Mouse (Mus musculus): Measurements from ENCODE around the gene Uox.

Uox gene

DNA sequence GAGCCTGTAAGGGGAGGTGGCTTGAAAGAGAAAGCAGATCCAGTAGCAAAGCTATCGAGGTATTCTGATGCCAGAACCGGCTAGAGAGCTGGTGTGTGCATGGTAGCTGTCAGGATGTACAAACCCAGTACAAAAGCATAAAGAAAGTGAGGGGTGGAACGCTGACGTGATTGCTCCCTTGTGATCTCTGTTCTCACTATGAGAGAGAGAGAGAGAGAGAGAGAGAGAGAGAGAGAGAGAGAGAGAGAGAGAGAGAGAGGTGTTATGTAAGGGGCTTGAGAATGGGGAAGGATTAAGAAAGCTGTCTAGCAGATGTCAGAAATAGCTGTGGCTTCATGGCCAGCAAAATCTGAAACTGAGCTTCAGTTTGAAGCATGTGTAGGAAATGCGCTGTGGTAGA is 13.7 kb downstream of the Uox start:
- no peak for DNase-seq (ENCODE audit: low spot score in 2 of 2)

DNA sequence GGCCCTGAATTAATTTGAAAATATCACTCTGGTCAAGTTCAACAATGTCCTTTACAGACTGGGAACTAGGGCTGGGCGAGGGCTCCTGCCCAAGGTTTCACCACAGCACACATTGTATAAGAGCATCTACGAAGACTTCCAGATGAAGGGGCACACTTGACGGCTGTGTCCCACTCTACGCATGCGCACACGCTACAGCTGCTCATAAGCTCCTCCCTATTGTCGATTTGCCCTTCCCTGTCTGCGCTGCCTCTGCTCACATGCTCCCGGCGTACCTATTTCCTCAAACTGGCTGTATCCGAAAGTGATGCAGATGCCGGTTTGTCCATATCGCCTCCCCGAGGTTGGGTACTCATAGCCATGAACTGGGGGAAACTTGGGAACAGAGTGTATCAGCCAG is 16.4 kb downstream of the Uox start:
- DNase-seq (ENCODE audit: low spot score in 2 of 2), result no peak

GRCm38 (mm10) chr3:146589523-146589922 is 19.3 kb downstream of the Uox start:
- DNase-seq (ENCODE audit: low spot score in 2 of 2), result no peak

DNA sequence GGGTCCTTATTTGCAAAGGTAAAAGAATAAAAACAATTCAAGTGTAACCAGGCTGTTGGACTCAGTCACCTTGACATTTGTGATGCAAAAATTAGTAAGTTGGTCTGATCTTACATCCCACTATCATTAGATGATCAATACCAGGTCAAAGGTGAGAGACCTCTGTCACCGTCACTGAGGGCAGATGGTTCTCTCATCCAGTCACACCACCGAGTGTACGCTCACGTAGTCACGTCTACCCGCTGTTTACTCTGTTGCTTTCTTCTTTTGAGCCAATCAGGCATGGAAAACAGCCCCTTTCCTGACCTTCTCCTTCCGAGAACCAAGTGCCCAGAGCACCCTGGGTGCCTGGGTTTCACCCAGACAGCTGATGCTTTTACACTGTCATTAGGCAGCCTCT is 20.9 kb downstream of the Uox start:
- DNase-seq (ENCODE audit: low spot score in 2 of 2), result no peak

GRCm38 (mm10) chr3:146591601-146592000 is 21.4 kb downstream of the Uox start:
- no peak for DNase-seq (ENCODE audit: low spot score in 2 of 2)

DNA sequence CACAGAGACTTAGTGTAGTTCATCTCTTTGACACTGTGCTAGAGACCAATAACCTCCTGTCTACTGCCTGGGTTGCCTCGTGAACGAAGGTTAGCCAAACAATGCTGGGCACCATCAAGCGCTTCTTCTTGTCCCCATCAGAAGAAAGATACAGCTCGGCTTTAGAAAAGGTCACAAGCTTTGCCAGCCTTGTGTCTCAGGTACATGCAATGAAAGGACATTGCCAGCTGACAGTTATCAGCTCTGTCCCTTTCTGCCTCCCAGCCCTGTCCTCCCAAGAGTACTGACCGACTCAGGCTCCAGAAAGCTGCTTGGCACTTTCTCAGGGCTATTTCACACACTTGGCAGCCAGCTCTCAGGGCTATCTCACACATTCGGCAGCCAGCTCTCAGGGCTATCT is 25.2 kb downstream of the Uox start:
- DNase-seq (ENCODE audit: low spot score in 2 of 2), result no peak

DNA sequence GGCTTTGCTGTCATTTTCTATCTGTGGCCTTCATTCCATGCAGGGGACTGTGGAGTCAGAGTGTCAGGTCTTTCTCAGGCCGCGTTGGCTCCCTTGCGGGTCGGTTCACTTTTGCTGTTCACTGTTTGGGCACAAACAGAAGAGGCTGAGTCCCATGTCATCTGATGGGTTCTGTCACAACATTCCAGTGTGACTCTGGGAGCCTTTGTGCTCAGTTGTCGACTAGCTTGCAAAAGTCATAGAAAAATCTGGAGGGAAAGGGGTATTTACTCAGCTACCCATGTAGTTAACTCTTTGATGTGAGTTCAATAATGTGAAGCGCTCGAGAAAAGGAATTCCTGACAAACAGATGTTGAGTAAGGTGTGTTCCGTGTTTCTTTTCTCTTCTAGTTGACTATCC is 26.2 kb downstream of the Uox start:
- DNase-seq (ENCODE audit: low spot score in 2 of 2), result no peak

- DNase-seq (ENCODE audit: low spot score in 2 of 2), result no peak
Measured at GRCm38 (mm10) chr3:146596864-146597263, 26.6 kb downstream of the Uox start.

DNA sequence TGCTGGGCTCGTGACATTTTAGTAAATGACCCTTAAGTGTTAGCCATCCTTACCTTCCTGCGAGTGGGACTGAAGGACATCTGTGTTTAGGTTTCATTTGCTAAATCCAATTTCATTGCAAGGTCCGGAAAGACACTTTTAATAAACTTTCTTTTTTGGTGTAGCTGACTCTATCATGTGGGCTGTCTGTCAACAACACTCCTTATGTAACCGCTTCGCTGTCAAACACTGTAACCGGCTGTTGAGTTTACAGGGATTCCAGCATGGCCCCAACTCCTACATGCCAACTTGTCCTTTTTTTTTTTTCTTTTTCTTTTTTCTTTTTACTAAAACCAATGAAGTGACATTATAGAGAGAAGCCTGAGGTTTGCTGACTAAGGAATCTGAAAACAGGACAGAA is 28.2 kb downstream of the Uox start:
- no peak for DNase-seq (ENCODE audit: low spot score in 2 of 2)

- no peak for DNase-seq (ENCODE audit: low spot score in 2 of 2)
Measured at GRCm38 (mm10) chr3:146599198-146599900, 29.1 kb downstream of the Uox start.

GRCm38 (mm10) chr3:146601205-146601604 is 31.0 kb downstream of the Uox start:
- no peak for DNase-seq (ENCODE audit: low spot score in 2 of 2)

DNA sequence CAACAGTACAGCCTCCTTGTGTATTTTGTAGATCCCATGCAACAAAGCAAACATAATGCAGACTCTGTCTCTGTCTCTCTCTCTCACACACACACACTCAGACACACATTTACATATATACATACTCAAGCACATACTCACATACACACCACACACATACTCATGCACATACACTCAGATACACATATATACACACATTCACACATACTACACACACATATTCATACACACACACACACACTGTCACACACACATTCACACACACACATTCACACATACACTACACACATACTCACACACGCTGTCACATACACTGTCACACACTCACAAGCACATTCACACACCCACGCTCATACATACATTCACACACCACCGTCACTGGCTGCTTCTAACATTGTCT is 32.3 kb downstream of the Uox start:
- no peak for DNase-seq (ENCODE audit: low spot score in 2 of 2)

DNA sequence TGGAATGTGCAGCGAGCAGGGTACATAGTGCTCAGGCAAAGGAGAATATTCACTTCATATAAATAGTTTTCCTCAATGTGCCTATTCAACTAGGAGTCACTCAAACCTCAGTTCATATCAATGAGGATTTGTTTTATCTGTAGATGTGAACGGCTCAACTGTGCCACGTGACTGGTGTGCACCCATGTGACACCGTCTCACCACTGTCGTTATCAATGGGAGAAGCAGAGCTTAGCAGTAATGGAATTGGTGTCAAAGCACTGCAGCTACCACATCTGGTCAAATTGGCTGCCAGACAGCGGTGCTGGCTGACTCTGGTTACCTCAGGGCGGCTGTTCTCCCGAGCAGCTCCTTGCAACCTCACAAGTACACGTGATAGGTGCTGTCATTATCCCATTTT is 34.4 kb downstream of the Uox start:
- no peak for DNase-seq (ENCODE audit: low spot score in 2 of 2)

DNA sequence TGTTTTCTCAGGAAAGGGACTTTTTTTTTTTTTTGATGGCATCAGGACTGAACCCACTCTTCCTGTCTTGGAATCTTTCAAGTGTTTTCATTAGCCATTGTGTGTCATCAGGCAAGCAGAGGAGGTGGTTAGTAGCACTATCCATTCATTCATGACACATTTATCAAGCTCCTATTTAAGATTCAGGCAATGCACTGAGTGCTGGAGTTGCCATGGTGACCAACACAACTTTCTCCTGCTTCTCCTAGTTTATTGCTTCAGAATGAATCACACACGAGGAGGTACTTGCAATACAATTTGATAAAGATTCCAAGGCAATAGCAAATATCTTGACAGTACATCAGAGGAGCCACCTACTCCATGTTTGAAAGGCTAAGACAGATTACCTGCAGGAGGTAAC is 37.1 kb downstream of the Uox start:
- no peak for DNase-seq (ENCODE audit: low spot score in 2 of 2)

DNA sequence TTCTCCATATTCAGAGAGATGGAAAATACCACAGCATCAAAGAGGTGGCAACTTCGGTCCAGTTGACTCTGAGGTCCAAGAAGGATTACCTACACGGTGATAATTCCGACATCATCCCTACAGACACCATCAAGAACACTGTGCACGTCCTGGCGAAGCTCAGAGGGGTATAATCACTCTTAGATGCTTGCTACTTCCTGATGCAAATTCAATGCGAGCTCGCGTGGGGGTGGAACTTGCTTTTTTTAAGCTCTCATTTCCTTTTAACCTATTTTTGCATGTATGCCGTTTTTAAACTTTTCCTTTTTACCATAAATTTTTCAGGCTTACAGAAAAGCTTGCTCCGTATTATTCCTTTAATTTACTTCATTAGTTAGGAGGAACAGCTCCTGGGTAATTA is 40.1 kb downstream of the Uox start:
- no peak for DNase-seq (ENCODE audit: low spot score in 2 of 2)

DNA sequence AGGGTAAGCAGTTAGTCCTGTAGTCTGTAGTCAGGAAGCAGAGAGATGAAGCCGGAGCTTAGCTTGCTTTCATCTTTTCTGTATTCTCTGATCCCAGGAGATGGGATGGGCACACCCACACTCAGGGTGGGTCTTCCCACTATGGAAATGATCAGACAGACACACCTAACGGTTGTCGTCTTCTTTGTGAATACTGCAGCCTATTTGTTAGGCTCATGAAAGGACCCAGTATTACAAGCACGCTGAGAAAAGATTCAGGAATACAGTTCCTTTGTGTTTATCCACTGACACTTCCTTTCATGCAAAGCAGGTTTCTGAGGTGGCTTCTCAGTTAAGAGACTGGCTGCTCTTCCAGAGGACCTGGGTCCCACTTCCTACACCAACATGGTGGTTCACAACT is 41.0 kb downstream of the Uox start:
- no peak for DNase-seq (ENCODE audit: low spot score in 2 of 2)

DNA sequence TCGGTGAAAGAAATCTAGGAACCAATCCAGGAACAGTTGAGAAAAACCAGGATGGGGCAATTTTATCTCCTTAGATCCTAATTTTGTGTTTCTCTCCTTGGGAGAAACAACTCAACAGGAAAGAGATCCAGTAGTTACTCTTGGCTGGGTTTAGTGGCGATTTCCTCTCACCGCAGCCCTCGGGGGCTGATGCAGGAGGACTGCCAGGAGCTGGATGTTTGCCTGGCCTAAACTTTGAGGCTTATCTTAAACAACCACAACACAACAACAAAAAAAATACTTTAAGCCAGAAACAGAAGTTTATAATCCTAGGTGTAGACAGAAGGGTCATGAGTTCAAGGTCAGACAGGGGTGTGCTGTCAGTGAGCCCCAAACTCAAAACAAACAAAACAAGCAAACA is 41.6 kb downstream of the Uox start:
- DNase-seq (ENCODE audit: low spot score in 2 of 2), result peak; percentile 19 to 35

GRCm38 (mm10) chr3:146615496-146615895 is 45.3 kb downstream of the Uox start, which contains the start of gene Dnase2b:
Dnase2b (minus strand) TSS chr3:146615596.
- DNase-seq (ENCODE audit: low spot score in 2 of 2), result no peak

DNA sequence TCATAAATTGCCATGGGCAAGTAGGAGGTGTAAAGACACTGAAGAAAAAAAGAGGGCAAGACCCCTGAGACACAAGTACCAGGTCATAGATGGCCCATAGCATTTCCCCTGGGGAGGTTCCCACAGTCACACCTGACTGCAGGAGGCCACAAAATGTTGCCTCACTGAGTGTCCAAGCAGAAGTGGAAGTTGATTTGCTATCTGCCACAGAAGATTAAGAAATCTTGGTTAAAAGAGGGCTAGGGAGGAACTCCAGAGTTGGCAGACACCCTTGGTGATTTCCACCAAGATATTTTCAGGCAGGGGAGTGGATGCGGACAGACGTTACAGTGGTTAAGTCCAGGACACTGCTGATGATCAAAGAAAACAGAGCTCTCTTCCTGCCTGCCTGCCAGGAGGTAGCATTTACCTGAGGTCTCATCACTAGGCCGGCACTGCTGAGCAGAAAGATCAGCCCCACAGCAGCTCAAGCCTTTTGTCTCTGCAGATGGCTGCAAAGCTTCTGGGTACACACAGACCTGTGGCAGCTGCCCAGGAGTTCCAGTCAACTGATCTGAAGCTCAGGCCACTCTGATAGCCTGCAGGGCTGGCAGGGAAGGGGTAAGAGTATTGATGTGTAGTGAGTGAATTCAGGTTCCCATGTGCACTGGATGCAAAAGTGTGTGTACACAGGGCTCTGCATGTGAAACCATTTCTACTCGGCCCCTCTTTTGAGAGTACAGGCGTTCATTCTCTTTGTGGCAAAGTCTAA is 46.5 kb downstream of the Uox start:
- DNase-seq (ENCODE audit: low spot score in 2 of 2), result no peak

DNA sequence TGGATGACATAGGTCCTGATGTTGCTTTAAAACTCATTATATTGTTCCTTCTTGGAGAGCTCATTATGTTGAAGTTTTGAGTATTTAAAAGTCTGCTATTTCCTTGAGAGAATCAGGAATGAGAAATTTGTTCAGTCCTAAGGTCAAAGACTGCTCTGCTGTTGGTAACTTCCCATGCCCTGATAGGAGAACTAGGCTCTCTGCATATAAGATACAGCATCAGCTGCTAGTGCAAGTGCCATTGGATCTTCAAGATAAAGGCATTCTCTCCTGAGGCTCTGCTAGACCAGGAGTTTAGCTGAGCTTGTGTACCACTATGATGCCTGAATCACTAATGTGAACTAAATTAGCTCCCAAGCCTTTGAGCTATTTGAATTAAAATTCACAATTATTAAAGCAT is 47.7 kb downstream of the Uox start:
- DNase-seq (ENCODE audit: low spot score in 2 of 2), result no peak

DNA sequence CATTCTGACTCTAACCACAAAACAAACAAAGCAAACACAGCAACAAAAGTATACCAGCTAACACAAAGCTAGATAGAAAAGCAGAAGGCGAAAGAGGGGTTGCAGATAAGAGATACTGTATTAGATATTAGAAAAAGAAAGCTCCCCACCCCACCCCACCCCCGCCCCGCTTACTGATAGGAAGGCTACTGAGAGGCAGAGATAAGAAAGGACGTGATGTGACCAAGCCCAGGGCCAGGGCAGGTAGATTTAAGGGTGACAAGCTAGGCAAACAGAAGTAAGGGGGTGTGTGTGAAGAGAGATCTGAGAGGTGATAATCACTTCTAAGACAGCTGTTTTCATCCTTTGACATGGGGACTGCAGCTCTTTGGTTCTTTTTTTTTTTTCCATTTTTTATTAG is 48.1 kb downstream of the Uox start:
- no peak for DNase-seq (ENCODE audit: low spot score in 2 of 2)

DNA sequence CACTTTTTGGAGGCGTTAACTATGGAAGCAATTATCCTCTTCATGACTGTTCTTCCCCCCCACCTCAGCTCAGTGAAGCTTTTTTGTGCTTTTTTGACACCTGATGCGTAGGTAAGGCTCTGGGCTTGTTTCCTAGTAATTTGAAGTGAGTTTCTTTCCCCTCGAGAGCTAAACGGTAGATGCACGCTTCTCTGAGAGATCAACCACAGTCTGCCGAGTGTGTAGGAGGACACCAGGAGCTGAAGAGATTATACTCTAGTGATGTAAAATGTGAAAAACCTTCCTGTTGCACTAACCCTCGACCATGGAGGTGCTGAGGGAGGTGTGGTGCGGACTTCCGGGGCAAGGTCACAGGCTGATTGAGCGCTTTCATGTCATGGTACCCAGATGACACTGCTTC is 49.9 kb downstream of the Uox start:
- DNase-seq (ENCODE audit: low spot score in 2 of 2), result no peak

DNA sequence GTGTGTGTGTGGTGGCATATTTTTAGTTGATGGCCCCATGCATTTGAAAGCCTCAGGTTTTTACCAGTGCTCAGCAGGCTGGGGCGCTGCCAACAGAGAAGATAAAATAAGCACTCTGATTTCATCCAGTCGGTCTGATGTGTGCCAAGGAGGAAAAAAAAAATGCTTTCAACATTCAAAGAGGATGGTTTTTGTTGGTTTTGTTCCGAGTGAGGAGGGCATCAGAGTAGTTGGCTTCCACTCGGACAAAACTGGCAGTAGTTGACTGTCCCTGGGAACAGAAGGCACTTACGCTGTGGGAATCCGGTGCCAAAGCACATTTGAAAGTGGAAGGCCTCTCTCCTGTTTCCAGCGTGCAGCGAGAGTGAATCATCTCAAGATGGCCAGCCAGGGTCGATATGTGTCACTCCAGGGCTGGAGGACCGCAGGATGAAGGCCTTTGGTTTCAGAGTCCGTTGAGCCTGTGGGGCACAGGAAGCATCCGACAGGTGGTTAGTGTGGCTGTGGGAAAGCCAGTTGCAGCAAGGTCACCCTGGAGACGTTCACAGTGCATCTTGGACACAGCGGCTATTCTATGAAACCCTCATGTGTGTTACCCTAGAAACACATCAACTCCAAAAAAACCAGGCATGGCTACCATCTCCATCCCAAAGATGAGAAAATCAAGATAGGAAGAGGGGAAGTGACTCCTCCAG is 50.5 kb downstream of the Uox start:
- DNase-seq (ENCODE audit: low spot score in 2 of 2), result peak in 1 of 2 experiments; percentile 31
